Mouse (Mus musculus) CH12.LX (cell line): ENCODE results near the gene Cav1.

Source experiments
- CTCF ChIP-seq, 2 experiments: IDR thresholded peaks in 1 of 2; conservative IDR thresholded peaks in 1 of 2; 2 replicates each; pipeline ENCODE4 v1.5.1; 2011 to 2012; ENCODE audit warnings: low read depth in 2 of 2, low read length in 2 of 2, improper control_type of control experiment in 1 of 2, inconsistent platforms in 1 of 2, mild to moderate bottlenecking in 1 of 2, moderate library complexity in 1 of 2
- E2F4 ChIP-seq: IDR thresholded peaks from 2 replicates; pipeline ENCODE4 v1.6.1; 2011; ENCODE audit warnings: low read depth, low read length, improper control_type of control experiment; ENCODE audit not compliant: insufficient replicate concordance
- MXI1 ChIP-seq: IDR thresholded peaks from 2 replicates; pipeline ENCODE4 v1.6.1; 2011; ENCODE audit warnings: mild to moderate bottlenecking, low read depth, low read length, improper control_type of control experiment
- MYC ChIP-seq: IDR thresholded peaks from 2 replicates; pipeline ENCODE4 v1.6.1; 2011; ENCODE audit warnings: low read depth, mild to moderate bottlenecking, improper control_type of control experiment, low read length
- ZKSCAN1 ChIP-seq: IDR thresholded peaks from 2 replicates; pipeline ENCODE4 v1.6.1; 2012; ENCODE audit warnings: low read depth, inconsistent platforms, low read length, improper control_type of control experiment, borderline replicate concordance

DNA sequence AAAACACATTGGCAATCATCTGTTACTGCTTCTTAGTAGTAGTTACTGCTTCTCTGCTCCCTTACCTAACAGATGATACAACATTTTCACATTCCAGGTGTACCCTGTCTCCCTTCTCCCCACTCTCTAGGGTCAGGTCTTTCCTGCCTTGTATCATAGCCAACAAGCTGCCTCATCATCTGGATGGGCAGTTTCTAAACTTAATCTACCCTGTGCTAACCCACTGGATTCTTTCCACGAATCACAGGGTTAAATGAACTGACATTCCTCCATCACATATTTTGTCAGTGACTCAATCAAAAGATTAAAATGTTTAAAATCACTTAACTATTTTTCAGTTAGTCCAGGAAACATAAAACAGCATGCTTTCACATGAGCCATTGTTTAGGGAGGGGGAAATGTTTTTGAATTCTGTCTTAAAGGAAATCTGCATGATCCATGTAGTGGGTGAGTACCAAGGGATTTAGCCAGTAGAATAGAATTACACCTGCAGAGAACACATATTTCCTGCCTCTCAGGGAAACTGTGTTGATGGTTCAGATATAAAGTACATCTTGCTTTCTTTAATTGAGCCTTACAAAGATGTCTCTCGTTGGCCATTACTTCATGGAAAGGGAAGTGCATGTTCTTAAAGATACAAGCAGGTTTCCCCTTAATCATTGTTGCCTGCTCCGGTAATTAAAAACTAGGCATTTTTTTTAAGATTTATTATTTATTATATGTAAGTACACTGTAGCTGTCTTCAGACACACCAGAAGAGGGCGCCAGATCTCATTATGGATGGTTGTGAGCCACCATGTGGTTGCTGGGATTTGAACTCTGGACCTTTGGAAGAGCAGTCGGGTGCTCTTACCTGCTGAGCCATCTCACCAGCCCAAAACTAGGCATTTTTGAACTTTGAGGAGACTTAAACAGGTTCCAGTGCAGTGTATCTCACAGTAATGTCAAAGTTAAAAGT lies 8.8 kb downstream of the Cav1 start:
- no peak for TF ChIP-seq ZKSCAN1
- no peak for TF ChIP-seq MYC
- no peak for TF ChIP-seq MXI1
- TF ChIP-seq E2F4, result no peak
- no peak for TF ChIP-seq CTCF (conservative IDR thresholded peaks at IDR 0.05 in 1 of 2, IDR thresholded peaks at IDR 0.05 in 1 of 2; ENCODE audit: low read depth in 2 of 2, low read length in 2 of 2)
